In the genomic region with DNA sequence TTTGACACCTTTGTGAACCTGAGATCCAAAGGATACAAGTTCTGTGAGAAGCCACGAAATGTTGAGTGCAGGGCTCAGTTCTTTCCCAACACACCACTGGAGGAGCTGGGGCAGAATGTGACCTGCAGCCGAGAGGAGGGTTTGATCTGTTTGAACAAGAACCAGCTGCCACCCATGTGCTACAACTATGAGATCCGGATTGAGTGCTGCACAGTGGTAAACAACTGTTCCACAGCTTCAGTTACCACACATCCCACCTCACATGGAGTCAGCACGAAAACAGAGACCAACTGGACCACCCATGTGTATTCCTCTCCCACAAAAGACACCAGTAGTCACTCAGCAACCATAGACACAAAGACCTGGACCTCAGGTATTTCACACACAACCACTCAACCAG, we compare ENCODE assay signal across 24 mouse cellular contexts. TPM values are rescaled to one million over a fixed set of nuclear protein-coding genes. Genes with fewer than 3 reads are reported as not detected.
"Had no signal": no experiment of that assay in that cellular context is flagged by ENCODE, and none has a peak within 500 bp of the region (broad histone marks: within the 10 kb centered on the region; RNA-seq: fewer than 3 reads in every experiment).

No protein-coding gene starts in this region.

RNA-seq across cellular contexts. Expression of a gene that starts 19.1 kb away (rescaled TPM):
- polyA plus RNA-seq: heart, embryonic 10.5 days; heart, embryonic 11.5 days; heart, embryonic 12.5 days; heart, embryonic 13.5 days; heart, postnatal 0 days; hindbrain, embryonic 10.5 days; hindbrain, embryonic 11.5 days; hindbrain, embryonic 12.5 days; hindbrain, embryonic 13.5 days; hindbrain, embryonic 14.5 days; hindbrain, embryonic 15.5 days; hindbrain, embryonic 16.5 days; hindbrain, postnatal 0 days; inflammation-experienced regulatory T-cells, adult 6 months; intestine, embryonic 14.5 days; intestine, embryonic 15.5 days; intestine, embryonic 16.5 days; intestine, postnatal 0 days; kidney, embryonic 14.5 days; kidney, embryonic 15.5 days; kidney, embryonic 16.5 days; kidney, postnatal 0 days had no signal

RNA-seq across cellular contexts. Expression of a gene that starts 31.0 kb away (rescaled TPM):
- polyA plus RNA-seq: inflammation-experienced regulatory T-cells, adult 6 months; intestine, embryonic 16.5 days; kidney, adult 2 months; large intestine, adult 2 months had no signal
